In the genomic region with DNA sequence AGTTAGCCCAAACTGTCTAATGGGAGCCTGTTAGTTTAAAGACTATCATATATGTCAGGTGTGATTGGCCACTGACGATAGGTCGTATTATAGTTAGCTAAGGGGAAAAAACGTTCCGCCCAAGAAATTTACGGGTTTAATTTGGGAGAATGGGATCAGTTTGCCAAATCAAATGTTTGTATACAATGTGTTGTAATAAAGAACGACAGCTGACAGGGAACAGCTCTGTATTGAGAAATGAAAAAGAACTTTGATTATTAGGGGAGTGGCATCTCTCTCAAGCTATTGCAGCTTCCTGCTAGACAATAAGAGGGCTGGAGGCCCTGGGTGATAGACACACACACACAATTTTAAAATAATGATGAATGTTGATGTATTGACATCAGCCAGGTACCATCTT, we compare ENCODE assay signal across 9 mouse cellular contexts. TPM values are rescaled to one million over a fixed set of nuclear protein-coding genes. Genes with fewer than 3 reads are reported as not detected.
DNase-seq lines count a peak whose midpoint lies in the region; ATAC-seq and TF ChIP-seq lines count a peak whose summit lies in the region.
"Had no signal": no experiment of that assay in that cellular context is flagged by ENCODE, and none has a peak within 500 bp of the region (broad histone marks: within the 10 kb centered on the region; RNA-seq: fewer than 3 reads in every experiment).

No protein-coding gene starts in this region.

- no peak for TF ChIP-seq POLR2A in MEL (IDR thresholded peaks at IDR 0.05; ENCODE audit: control insufficient read depth in 1 of 2, insufficient read depth in 1 of 2, low read depth in 1 of 2, low read length in 2 of 2, poor library complexity in 1 of 2)
- no peak for TF ChIP-seq POLR2A in thymus, adult 2 months (IDR thresholded peaks at IDR 0.05; ENCODE audit: control insufficient read depth, extremely low read depth, insufficient read depth, low read length, poor library complexity)

- 71% methylated on average over 6 of the region's 6 CpGs for WGBS in heart, embryonic 15.5 days
- WGBS in hindbrain, embryonic 12.5 days: 75% methylated on average over 6 of the region's 6 CpGs
- WGBS in midbrain, embryonic 10.5 days: 85% methylated on average over 6 of the region's 6 CpGs
- WGBS in thymus, adult 2 months: 88% methylated on average over 6 of the region's 6 CpGs

- no peak for DNase-seq in heart, postnatal 36 days
- no peak for DNase-seq in MEL (ENCODE audit: low read depth, low spot score)
- DNase-seq in midbrain, embryonic 10.5 days (ENCODE audit: low spot score): no peak
- DNase-seq in thymus, postnatal 4 days: no peak
- no peak for DNase-seq in cerebellum, postnatal 25 days
- no peak for DNase-seq in thymus, adult 2 months

- TF ChIP-seq EP300 in MEL (IDR thresholded peaks at IDR 0.05; ENCODE audit: low read depth in 1 of 2, low read length in 2 of 2): no peak

- no peak for ATAC-seq in heart, embryonic 15.5 days (replicated peaks; ENCODE audit: insufficient number of reproducible peaks, insufficient read depth, low FRiP score, low read depth)
- no peak for ATAC-seq in hindbrain, embryonic 12.5 days (ENCODE audit: low FRiP score)

- H3K4me3 ChIP-seq in heart, embryonic 15.5 days: peak overlapping the region; percentile 70
- peak overlapping the region; percentile 23 to 61 for H3K4me3 ChIP-seq in MEL (ENCODE audit: control insufficient read depth in 1 of 2, insufficient read depth in 1 of 2, low read depth in 2 of 2, low read length in 2 of 2)
- peak overlapping the region; percentile 64 for H3K4me3 ChIP-seq in hindbrain, embryonic 12.5 days
- H3K4me3 ChIP-seq in midbrain, embryonic 10.5 days: peak overlapping the region; percentile 69
- H3K4me3 ChIP-seq in thymus, adult 2 months (ENCODE audit: control insufficient read depth, insufficient read depth, low read length): no peak overlapping the region

- H3K9ac ChIP-seq in heart, embryonic 15.5 days: no peak overlapping the region; the same call in 1 of the 2 replicates
- peak overlapping the region; percentile 75; the same call in 1 of the 2 replicates for H3K9ac ChIP-seq in MEL (ENCODE audit: control insufficient read depth, low read depth, low read length, poor library complexity, severe bottlenecking)
- H3K9ac ChIP-seq in hindbrain, embryonic 12.5 days: peak overlapping the region; percentile 75; the same call in 1 of the 2 replicates

- no peaks in the 10 kb centered on the region; the same call in 1 of the 2 replicates for H3K79me2 ChIP-seq in MEL (ENCODE audit: control insufficient read depth, insufficient read depth, low read length, poor library complexity)

- peak overlapping the region; percentile 72 for H3K4me2 ChIP-seq in heart, embryonic 15.5 days
- H3K4me2 ChIP-seq in hindbrain, embryonic 12.5 days (replicated peaks): peak overlapping the region; percentile 68

- intact Hi-C loops in heart, postnatal 36 days (cut with DNase I): no loop called here

- TF ChIP-seq CTCF in MEL (IDR thresholded peaks at IDR 0.05 in 2 of 3, conservative IDR thresholded peaks at IDR 0.05 in 1 of 3; ENCODE audit: control insufficient read depth in 1 of 3, insufficient read depth in 1 of 3, low read depth in 2 of 3, low read length in 3 of 3, poor library complexity in 1 of 3, severe bottlenecking in 1 of 3): no peak
- TF ChIP-seq CTCF in thymus, adult 2 months (IDR thresholded peaks at IDR 0.05; ENCODE audit: borderline replicate concordance, control insufficient read depth, extremely low read depth, insufficient read depth, low read length, poor library complexity): no peak

- no peaks in the 10 kb centered on the region for H3K9me3 ChIP-seq in heart, embryonic 15.5 days (replicated peaks)
- no peaks in the 10 kb centered on the region for H3K9me3 ChIP-seq in MEL (replicated peaks; ENCODE audit: insufficient read depth, low read length)
- no peaks in the 10 kb centered on the region for H3K9me3 ChIP-seq in hindbrain, embryonic 12.5 days (replicated peaks)
- no peaks in the 10 kb centered on the region for H3K9me3 ChIP-seq in midbrain, embryonic 10.5 days (replicated peaks)

- TF ChIP-seq RAD21 in MEL (IDR thresholded peaks at IDR 0.05; ENCODE audit: low read depth, low read length): no peak

- no peak overlapping the region for H3K27ac ChIP-seq in heart, embryonic 15.5 days
- H3K27ac ChIP-seq in MEL (ENCODE audit: control insufficient read depth, low read depth, low read length): no peak overlapping the region
- no peak overlapping the region for H3K27ac ChIP-seq in hindbrain, embryonic 12.5 days
- no peak overlapping the region for H3K27ac ChIP-seq in midbrain, embryonic 10.5 days (replicated peaks)
- H3K27ac ChIP-seq in thymus, adult 2 months (ENCODE audit: control insufficient read depth, insufficient read depth, low read length): no peak overlapping the region

- peaks cover 6% of the 10 kb centered on the region; the same call in 1 of the 2 replicates for H3K4me1 ChIP-seq in heart, embryonic 15.5 days (replicated peaks)
- H3K4me1 ChIP-seq in MEL (ENCODE audit: control insufficient read depth in 1 of 2, insufficient read depth in 2 of 2, low read length in 2 of 2): peaks cover 0 to 3% of the 10 kb centered on the region in 2 experiments; a peak in 1 of 4 replicates
- peaks cover 8% of the 10 kb centered on the region; the same call in 1 of the 2 replicates for H3K4me1 ChIP-seq in hindbrain, embryonic 12.5 days
- peaks cover 13% of the 10 kb centered on the region for H3K4me1 ChIP-seq in midbrain, embryonic 10.5 days
- H3K4me1 ChIP-seq in thymus, adult 2 months (replicated peaks; ENCODE audit: control insufficient read depth, insufficient read depth, low read length): no peaks in the 10 kb centered on the region

- no peaks in the 10 kb centered on the region for H3K27me3 ChIP-seq in heart, embryonic 15.5 days
- no peaks in the 10 kb centered on the region for H3K27me3 ChIP-seq in MEL (ENCODE audit: control insufficient read depth in 1 of 2, insufficient read depth in 2 of 2, low read length in 2 of 2)
- 0 out of 2 replicates have a peak, but pooled peaks cover 3% of the 10 kb centered on the region for H3K27me3 ChIP-seq in hindbrain, embryonic 12.5 days
- no peaks in the 10 kb centered on the region for H3K27me3 ChIP-seq in midbrain, embryonic 10.5 days (ENCODE audit: low read depth, poor library complexity, severe bottlenecking)
- no peaks in the 10 kb centered on the region for H3K27me3 ChIP-seq in thymus, adult 2 months (ENCODE audit: control insufficient read depth, insufficient read depth, low read length)

- H3K36me3 ChIP-seq in heart, embryonic 15.5 days: no peaks in the 10 kb centered on the region
- no peaks in the 10 kb centered on the region for H3K36me3 ChIP-seq in MEL (ENCODE audit: control insufficient read depth in 1 of 2, insufficient read depth in 2 of 2, low read length in 2 of 2)
- H3K36me3 ChIP-seq in hindbrain, embryonic 12.5 days: no peaks in the 10 kb centered on the region
- no peaks in the 10 kb centered on the region for H3K36me3 ChIP-seq in midbrain, embryonic 10.5 days
- no peaks in the 10 kb centered on the region for H3K36me3 ChIP-seq in thymus, adult 2 months (ENCODE audit: control insufficient read depth, insufficient read depth, low read length)

TF ChIP-seq in MEL, 35 proteins besides CTCF, POLR2A, EP300 and RAD21 (continues in another document):
- no peak for TF ChIP-seq USF2 (IDR thresholded peaks at IDR 0.05; ENCODE audit: borderline replicate concordance in 1 of 2, insufficient read depth in 1 of 2, low read depth in 1 of 2, low read length in 2 of 2)
- TF ChIP-seq TAL1 (IDR thresholded peaks at IDR 0.05; ENCODE audit: low read length): no peak
- no peak for TF ChIP-seq KAT2A (conservative IDR thresholded peaks at IDR 0.05; ENCODE audit: low read depth, low read length)
- TF ChIP-seq SIN3A (IDR thresholded peaks at IDR 0.05; ENCODE audit: low read length): no peak
- no peak for TF ChIP-seq TCF12 (IDR thresholded peaks at IDR 0.05; ENCODE audit: low read depth, low read length)
- TF ChIP-seq GABPA (IDR thresholded peaks at IDR 0.05; ENCODE audit: low read depth, low read length): no peak

RNA-seq across cellular contexts. Expression of a gene that starts 1.0 kb away (rescaled TPM):
- 12.3 and 12.7 TPM in 2 replicates for polyA plus RNA-seq in heart, embryonic 15.5 days (2015; fragmentation: Nextera tagmentation; extraction: Ambion mirVana)
- total RNA-seq in heart, postnatal 36 days (2021): 10 to 100 TPM; 13.7 to 15.6 TPM
- 0.81 and 0.95 TPM in 2 replicates for total RNA-seq in MEL (2012; rRNA removed)
- polyA plus RNA-seq in MEL (2012; ENCODE audit: insufficient read depth in 1 of 2, insufficient read length in 2 of 2, low read depth in 1 of 2, low replicate concordance in 2 of 2, missing spikeins in 1 of 2): 1 to 10 TPM in 1 of 2 experiments, not detected in 1; 1.4 TPM
- polyA plus RNA-seq in hindbrain, embryonic 12.5 days (2016; fragmentation: Nextera tagmentation; extraction: Ambion mirVana): 16.1 and 18.1 TPM in 2 replicates
- polyA plus RNA-seq in midbrain, embryonic 10.5 days (2016; fragmentation: Nextera tagmentation; extraction: Ambion mirVana): 9.4 and 10.4 TPM in 2 replicates
- 1.8 and 2.3 TPM in 2 replicates for polyA plus RNA-seq in thymus, adult 2 months (2012; rRNA removed)

RNA-seq across cellular contexts. Expression of a gene that starts 31.0 kb away (rescaled TPM):
- polyA plus RNA-seq in heart, embryonic 15.5 days (2015; fragmentation: Nextera tagmentation; extraction: Ambion mirVana): 0.16 TPM in 1 of 2 replicates, not detected in the other
- not detected for total RNA-seq in heart, postnatal 36 days (2021)
- total RNA-seq in MEL (2012; rRNA removed): not detected in 2 replicates
- polyA plus RNA-seq in MEL (2012; ENCODE audit: insufficient read depth in 1 of 2, insufficient read length in 2 of 2, low read depth in 1 of 2, low replicate concordance in 2 of 2, missing spikeins in 1 of 2): not detected
- polyA plus RNA-seq in hindbrain, embryonic 12.5 days (2016; fragmentation: Nextera tagmentation; extraction: Ambion mirVana): not detected in 2 replicates
- not detected in 2 replicates for polyA plus RNA-seq in midbrain, embryonic 10.5 days (2016; fragmentation: Nextera tagmentation; extraction: Ambion mirVana)
- polyA plus RNA-seq in thymus, adult 2 months (2012; rRNA removed): 0.27 and 0.35 TPM in 2 replicates

RNA-seq across cellular contexts. Expression of a gene that starts 47.1 kb away (rescaled TPM):
- not detected in 2 replicates for polyA plus RNA-seq in heart, embryonic 15.5 days (2015; fragmentation: Nextera tagmentation; extraction: Ambion mirVana)
- total RNA-seq in heart, postnatal 36 days (2021): not detected
- not detected in 2 replicates for total RNA-seq in MEL (2012; rRNA removed)
- polyA plus RNA-seq in MEL (2012; ENCODE audit: insufficient read depth in 1 of 2, insufficient read length in 2 of 2, low read depth in 1 of 2, low replicate concordance in 2 of 2, missing spikeins in 1 of 2): not detected
- polyA plus RNA-seq in hindbrain, embryonic 12.5 days (2016; fragmentation: Nextera tagmentation; extraction: Ambion mirVana): not detected in 2 replicates
- not detected in 2 replicates for polyA plus RNA-seq in midbrain, embryonic 10.5 days (2016; fragmentation: Nextera tagmentation; extraction: Ambion mirVana)
- not detected in 2 replicates for polyA plus RNA-seq in thymus, adult 2 months (2012; rRNA removed)

RNA-seq across cellular contexts. Expression of a gene that starts 51.3 kb away (rescaled TPM):
- 0.19 and 0.70 TPM in 2 replicates for polyA plus RNA-seq in heart, embryonic 15.5 days (2015; fragmentation: Nextera tagmentation; extraction: Ambion mirVana)
- total RNA-seq in heart, postnatal 36 days (2021): under 1 TPM in 1 of 2 experiments, not detected in 1; 0.27 TPM
- not detected in 2 replicates for total RNA-seq in MEL (2012; rRNA removed)
- polyA plus RNA-seq in MEL (2012; ENCODE audit: insufficient read depth in 1 of 2, insufficient read length in 2 of 2, low read depth in 1 of 2, low replicate concordance in 2 of 2, missing spikeins in 1 of 2): not detected
- polyA plus RNA-seq in hindbrain, embryonic 12.5 days (2016; fragmentation: Nextera tagmentation; extraction: Ambion mirVana): 2.4 and 2.5 TPM in 2 replicates
- 0.23 and 0.68 TPM in 2 replicates for polyA plus RNA-seq in midbrain, embryonic 10.5 days (2016; fragmentation: Nextera tagmentation; extraction: Ambion mirVana)
- 0.39 and 0.55 TPM in 2 replicates for polyA plus RNA-seq in thymus, adult 2 months (2012; rRNA removed)
- total RNA-seq: ES-E14 had no signal
